Mouse (Mus musculus): ENCODE results near the gene Nlrp3. TPM values are rescaled to one million over a fixed set of nuclear protein-coding genes. Genes with fewer than 3 reads are reported as not detected.

The Nlrp3 gene
- total RNA-seq (2023): 522 and 613 TPM in 2 replicates

DNA sequence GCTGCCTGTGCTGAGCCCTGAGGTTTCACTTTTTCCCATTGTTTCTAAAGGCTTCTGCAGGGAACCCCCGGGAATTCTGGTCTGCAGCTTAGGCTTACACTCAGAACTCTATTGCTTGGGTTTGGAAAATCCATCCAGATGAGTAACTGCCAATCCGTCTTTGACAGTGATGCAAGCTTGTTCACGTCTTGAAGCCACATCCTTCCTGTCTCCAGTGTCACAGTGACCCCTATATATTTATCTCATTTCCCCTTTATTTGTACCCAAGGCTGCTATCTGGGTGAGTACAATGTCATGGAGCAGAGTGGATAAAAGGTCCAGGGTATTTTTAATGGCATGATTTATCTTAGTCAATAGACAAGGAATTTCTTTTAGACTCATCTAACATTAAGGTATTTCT is at the start of gene Nlrp3:
TSS of gene Nlrp3 (plus strand) at position 245 of the 400 bp plus-strand sequence.

GRCm38 (mm10) chr11:59526472-59527080 is 14.8 kb upstream of the Nlrp3 start, which contains the start of gene Zkscan17:
Zkscan17 (minus strand) TSS chr11:59526751.

GRCm38 (mm10) chr11:59576135-59576534 is 34.8 kb downstream of the Nlrp3 start, which contains the start of gene Olfr222:
Olfr222 (minus strand) TSS chr11:59576235.

DNA sequence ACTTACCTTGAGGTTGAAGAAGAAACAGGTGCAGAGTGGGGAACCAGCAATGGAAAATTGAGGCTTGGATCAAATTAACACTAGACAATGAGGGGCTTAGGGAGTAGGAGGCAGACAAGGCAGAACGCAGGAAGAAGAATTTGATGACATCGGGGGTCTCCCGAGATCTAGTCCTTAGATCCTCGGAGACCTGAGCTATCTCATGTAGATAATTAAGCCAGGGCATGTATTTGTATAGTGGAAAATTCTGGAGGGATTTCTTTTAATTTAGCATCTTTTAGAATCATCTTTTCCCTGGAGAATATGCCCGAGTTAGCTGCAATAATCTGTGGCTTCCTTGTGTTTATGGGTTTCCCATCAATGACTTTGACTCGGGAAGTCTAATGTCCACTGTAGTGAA is 51.8 kb downstream of the Nlrp3 start, which contains the start of gene Olfr223:
TSS of gene Olfr223 (minus strand) at position 101 of the 400 bp plus-strand sequence.

Other genes starting within 250 kb of the Nlrp3 start
- gene Wnt9a, start 234.6 kb upstream of the Nlrp3 start, total RNA-seq (2023): not detected in 2 replicates
- gene Prss38, start 165.9 kb upstream of the Nlrp3 start, total RNA-seq (2023): not detected in 2 replicates
- gene Jmjd4, start 91.5 kb upstream of the Nlrp3 start, total RNA-seq (2023): 0.77 and 1.1 TPM in 2 replicates
- gene Snap47, start 90.4 kb upstream of the Nlrp3 start, total RNA-seq (2023): 1.9 and 3.1 TPM in 2 replicates
- gene Zfp867, start 69.1 kb upstream of the Nlrp3 start, total RNA-seq (2023): 0.22 and 0.29 TPM in 2 replicates
- 8.4 and 9.8 TPM in 2 replicates for gene Zkscan17, start 14.8 kb upstream of the Nlrp3 start, total RNA-seq (2023)
- not detected in 2 replicates for gene Olfr222, start 34.7 kb downstream of the Nlrp3 start, total RNA-seq (2023)
- not detected in 2 replicates for gene Olfr223, start 51.7 kb downstream of the Nlrp3 start, total RNA-seq (2023)
- gene Mprip, start 119.7 kb downstream of the Nlrp3 start, total RNA-seq (2023): 51.4 and 61.7 TPM in 2 replicates
- gene Pld6, start 246.1 kb downstream of the Nlrp3 start, total RNA-seq (2023): 0.35 TPM in 1 of 2 replicates, not detected in the other